Mouse (Mus musculus): ENCODE measurements around the gene Fam78b.

DNA sequence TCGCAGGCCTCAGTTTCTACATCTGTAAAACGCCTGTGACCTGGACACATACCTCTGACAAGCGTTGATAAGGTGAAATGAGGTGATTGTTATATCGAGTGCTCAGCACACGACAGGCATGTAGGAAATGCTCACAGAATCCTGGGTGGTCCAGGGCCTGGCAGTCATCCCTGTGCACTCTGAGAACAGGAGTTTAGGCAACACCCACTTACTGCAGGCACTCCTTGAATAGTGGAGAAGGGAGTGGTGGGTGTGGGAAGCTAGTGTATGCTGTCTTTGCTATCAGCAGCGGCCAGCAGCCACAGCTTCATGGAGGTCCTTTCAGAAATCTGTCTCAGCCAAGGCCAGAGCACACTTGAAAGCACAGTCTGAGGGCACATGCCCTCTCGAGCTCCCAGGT, 52.8 kb downstream of the Fam78b start:
- TF ChIP-seq POLR2A (IDR thresholded peaks at IDR 0.05; ENCODE audit: extremely low read depth, insufficient read depth, low read length) (no peak), CTCF (IDR thresholded peaks at IDR 0.05; ENCODE audit: extremely low read depth, insufficient read depth, low read length) (no peak)
